Mouse (Mus musculus): ENCODE data around the gene 4933434E20Rik. TPM values are rescaled to one million over a fixed set of nuclear protein-coding genes. Genes with fewer than 3 reads are reported as not detected.

4933434E20Rik gene
- 10 to 100 TPM; 81.3 to 83.7 TPM for total RNA-seq (2021)
- long read RNA-seq, experiment 1, transcript 4933434E20Rik-206 (7 exons, 2,510 nt) = major isoform, 15 of 23 reads
- long read RNA-seq, experiment 1, partial matches to known transcripts = 2 of 23 reads
- long read RNA-seq, experiment 1, other reads (novel, unspliced or antisense) = 4 of 23 reads
- long read RNA-seq, experiment 2, transcript 4933434E20Rik-206 (7 exons, 2,510 nt) = major isoform, 32 of 54 reads
- long read RNA-seq, experiment 2, partial matches to known transcripts = 4 of 54 reads
- long read RNA-seq, experiment 2, other reads (novel, unspliced or antisense) = 12 of 54 reads

DNA sequence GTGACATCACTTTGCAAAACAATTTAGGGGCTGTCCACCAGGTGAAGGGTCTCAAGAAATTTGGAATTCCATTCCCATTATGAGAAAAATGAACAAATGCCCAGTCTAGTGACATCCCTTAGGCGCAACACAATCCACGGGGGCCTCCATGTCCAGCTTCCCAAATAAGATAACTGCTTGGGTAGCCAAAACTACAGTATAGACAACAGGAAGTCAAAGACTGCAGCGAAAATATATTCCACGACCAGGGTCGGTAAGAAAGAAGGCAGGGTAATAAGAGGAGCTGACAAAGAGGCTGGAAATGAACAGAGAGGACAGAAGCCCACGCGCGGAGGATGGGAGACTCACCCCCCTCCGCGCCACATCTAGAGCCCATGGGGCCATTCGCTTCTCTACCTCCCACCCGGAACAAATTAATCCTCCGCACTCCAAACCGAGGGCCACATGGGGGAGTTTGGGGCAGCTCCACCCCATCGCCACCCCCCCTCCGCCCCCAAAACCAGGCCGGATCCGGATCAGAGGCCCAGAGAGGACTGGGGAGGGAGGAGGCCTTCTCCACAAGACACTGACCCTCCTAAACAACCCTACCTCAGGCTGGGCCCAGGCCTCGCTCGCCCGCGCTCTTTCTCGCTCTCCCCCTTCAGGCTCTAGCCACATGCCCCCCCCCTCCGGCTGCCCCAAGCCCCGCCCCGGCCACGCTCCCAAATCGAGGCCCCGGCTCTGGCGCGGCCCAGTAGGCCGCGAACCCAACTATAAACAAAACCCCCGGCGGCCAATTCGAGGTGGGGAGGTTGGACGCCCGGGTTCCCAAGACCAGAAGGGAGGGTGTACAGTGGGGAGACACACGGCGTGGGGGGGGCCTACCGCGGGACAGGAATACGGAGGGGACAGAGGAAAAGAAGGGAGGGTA is at the start of gene 4933434E20Rik:
Gene 4933434E20Rik (plus strand): TSS at position 196 of the 910 bp plus-strand sequence.
- peak; percentile 33 to 47 for DNase-seq (ENCODE audit: low spot score in 2 of 2)

DNA sequence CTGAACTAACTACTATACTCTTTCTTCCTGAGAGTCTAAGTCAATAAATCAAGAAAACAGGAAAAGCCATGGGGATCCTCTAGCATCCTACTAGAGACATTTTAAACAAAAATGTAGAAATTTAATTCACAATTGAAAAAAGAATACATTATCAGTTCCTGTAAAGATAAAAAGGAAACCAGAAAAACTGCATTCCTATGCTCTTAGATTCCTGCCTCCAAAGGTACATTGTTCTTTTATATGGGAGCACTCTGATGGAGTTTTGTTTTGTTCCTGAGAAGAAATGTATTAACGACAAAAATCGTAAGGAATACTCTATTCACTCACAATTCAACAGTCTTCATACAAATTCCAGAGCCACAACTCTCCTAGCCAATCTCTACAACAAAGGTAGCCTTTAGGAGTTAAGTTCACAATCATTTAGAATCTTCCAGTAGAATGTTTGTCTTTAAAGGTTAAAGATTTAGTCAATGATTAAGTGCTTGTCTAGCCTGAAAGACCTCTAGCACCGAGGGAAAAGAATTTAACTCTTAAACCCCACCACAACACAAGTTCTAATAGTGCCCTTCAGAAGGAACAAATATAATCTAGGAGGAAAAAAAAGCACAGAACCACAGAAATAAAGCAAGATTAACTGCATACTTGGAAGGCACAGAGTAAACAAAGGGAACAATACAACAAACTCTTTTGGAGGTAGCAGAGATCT is 47.2 kb upstream of the 4933434E20Rik start:
- DNase-seq (ENCODE audit: low spot score in 2 of 2) = no peak

DNA sequence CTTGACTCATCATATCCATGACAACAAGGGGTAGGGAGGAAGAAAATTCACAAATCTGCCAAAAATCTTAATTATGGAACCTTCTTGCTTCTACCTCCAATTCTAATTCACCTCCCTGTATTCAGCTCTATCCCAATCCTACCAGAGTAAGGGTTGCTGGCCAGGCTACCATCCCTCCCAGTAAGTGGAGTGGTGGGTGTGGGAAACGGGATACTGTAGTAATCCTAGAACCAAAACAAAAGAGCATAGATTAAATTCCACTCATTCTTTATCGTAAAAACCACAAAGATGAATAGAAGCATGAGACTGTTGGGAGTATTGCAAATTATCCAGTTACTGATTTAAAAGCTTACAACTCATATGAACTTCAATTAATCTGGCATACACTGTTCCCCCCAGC is 41.1 kb upstream of the 4933434E20Rik start:
- DNase-seq (ENCODE audit: low spot score in 2 of 2) = no peak

DNA sequence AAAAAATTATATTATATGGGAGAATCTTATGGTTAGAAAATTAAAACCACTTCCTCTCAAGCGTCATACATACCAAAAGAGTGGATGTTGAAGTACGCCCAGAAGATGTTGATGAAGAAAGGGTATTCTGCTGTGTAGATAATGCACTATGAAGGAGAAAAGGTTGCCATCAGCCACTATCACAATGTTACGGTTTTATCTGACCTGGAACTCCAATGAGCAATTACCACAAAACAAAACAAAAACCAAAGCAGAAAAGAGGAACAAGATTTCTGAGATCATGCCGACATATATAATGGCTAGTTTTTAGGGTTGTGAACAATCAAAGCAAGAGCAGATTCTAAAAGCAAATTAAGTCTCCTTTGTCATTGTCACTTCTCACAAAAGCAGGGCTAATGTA is 34.8 kb upstream of the 4933434E20Rik start:
- no peak for DNase-seq (ENCODE audit: low spot score in 2 of 2)

DNA sequence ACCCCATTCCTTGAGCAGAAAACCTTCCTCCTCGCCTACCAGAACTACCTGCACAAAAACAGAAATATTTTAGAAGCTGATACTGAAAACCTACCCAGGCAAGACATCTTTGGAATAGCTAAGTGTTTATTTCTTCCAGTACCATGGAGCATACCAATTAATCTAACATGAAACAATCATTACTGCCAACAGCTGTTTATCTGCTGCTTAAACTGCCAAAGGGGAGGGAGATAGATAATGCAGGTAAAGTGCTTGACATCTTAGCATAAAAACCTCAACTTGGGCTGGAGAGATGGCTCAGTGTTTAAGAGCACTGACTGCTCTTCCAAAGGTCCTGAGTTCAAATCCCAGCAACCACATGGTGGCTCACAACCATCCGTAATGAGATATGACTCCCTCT is 16.8 kb upstream of the 4933434E20Rik start:
- no peak for DNase-seq (ENCODE audit: low spot score in 2 of 2)

DNA sequence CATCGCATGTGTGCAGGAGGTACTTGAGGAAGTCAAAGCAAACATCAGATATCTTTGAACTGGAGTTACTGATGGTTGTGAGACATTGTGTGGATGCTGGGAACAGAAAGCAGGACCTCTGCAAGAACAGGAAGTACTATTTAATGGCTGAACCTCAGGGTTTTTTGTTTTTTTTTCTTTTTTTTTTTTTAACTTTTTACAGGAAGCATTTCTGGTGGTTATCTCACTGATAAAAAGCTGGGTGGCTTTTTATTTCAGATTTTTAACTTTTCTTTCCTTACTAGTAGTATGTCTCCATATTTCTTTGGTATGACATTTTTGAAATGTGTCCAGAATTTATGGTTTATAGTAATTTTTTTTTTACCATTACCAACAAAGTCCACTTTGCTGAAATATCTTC is 15.2 kb upstream of the 4933434E20Rik start:
- no peak for DNase-seq (ENCODE audit: low spot score in 2 of 2)

DNA sequence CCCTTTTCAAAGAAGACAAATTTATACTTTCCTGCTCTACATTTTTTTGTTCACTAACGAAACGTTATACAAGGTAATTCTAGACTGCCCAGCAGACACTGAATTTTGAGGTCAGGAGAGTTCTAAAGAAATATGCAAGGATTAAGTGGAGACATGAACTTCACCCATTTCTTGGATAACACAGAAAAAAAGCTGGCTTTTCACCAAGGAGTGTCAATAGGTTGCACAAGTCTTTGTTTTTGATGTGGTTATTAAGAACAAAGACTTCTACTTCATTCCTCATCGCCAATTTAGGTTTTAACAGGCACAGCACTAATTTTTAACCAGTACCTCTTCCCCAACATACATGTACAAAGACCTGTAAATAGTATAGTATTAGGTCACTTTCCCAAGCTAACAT is 1.7 kb upstream of the 4933434E20Rik start:
- no peak for DNase-seq (ENCODE audit: low spot score in 2 of 2)

DNA sequence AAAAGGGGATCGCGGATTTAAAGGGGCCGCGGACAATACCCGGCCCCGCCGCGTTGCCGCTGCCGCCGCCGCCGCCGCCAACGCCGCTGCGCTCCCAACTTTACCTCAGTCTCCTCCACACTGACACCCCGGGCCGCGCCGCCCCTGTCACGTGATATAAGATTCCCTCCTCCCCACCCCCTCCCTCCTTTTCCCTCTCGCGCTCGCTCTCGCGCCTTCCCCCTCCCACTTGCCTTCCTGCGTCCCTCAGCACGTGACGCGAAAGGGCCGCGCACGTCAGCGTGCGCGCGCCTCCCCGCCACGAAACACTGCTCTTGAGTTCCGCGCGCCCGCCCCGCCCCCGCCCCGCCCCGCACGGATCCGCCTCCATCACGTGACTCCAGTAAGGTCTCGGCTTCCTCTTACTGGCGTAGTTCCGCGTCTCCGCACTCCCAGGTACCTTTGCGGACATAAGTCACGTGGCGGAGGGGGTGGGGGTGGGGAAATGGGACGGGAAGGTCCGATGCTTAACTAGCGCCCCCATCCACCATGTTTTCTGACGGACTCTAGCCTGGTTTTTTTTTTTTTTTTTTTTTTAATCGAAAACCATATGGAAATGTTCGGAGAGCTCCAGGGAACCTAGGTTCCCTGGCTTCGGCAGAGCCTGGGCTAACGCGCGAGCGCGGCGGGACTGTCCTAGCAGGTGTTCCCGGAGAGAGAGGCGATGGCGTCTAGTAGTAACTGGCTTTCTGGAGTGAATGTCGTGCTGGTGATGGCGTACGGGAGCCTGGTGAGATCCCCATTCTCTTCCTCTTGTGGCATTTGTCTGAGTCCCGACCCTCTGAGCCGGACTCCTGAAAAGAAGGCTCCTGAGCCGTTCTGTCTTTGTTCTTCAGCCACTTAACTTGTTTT is 1.2 kb downstream of the 4933434E20Rik start, which contains the start of gene Ubap2l:
Gene Ubap2l (minus strand): TSS at position 278 of the 891 bp plus-strand sequence.
- peak; percentile 82 to 88 for DNase-seq (ENCODE audit: low spot score in 2 of 2)

DNA sequence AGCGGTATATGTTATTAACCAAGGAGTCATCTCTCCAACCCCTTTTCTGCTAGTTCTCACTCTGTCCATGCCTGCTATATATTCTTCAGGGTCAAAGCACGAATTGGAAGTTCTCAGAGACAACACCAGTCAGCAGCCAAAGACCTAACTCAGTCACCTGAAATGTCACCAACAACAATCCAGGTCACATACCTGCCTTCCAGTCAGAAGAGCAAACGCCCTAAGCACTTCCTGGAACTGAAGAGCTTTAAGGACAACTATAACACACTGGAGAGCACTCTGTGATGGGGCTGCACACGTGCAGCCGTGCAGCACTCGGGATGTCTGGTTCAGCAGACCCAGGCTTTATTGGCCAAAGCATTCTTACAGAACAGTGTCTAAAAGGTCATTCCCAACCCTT is 10.1 kb downstream of the 4933434E20Rik start:
- DNase-seq (ENCODE audit: low spot score in 2 of 2) = no peak

DNA sequence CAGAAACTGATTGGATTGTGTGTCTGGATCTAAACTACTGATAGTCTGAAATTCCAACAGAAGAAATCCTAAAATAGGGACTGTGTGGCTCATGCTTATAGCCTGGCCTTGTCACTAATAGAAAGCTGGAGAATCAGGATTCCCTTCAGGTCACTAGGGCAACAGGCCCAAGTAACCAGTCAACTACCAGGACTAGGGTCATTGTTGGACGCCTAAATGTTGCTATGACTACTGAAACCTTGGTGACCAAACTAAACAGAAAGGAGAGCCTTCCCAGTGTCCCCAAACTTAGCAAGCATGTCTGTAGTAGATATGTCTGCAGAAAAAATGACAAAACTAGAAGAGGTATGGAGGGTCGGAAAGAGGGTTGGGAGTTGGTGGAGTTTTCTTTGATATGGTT is 11.1 kb downstream of the 4933434E20Rik start:
- no peak for DNase-seq (ENCODE audit: low spot score in 2 of 2)

DNA sequence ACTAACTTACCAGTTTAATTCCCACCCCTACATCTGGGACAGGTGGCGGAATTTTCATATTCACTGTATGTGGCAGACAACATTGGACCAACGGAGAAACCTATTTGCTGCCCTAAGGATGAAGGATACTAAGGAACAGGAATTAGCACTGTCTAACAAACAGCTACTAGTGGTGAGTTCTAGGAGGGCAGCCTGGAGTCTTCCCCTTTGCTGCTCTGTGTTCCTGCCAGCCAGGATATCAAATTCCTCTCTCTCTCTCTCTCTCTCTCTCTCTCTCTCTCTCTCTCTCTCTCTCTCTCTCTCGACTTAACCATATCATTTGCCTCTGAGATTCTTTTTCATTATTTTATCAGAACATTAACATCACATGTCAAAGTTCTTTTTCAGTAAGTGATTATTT is 12.9 kb downstream of the 4933434E20Rik start:
- DNase-seq (ENCODE audit: low spot score in 2 of 2) = no peak

DNA sequence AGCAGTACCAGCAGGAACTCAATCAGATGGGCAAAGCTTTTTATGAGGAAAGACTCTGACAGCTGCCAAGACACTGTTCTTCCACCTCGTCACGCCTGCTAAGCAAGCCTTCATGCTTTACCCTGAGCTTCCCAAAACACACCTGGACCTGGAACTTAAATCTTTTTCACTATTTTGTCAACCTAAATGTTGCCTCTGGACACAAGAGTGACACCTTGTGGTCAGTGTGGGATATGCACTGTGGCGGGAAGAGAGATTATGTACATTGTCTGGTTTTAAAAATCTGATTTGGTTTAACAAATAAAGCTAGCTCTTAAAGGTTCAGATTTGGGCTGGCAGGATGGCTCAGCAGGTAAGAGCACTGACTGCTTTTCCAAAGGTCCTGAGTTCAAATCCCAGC is 14.1 kb downstream of the 4933434E20Rik start:
- DNase-seq (ENCODE audit: low spot score in 2 of 2) = no peak

DNA sequence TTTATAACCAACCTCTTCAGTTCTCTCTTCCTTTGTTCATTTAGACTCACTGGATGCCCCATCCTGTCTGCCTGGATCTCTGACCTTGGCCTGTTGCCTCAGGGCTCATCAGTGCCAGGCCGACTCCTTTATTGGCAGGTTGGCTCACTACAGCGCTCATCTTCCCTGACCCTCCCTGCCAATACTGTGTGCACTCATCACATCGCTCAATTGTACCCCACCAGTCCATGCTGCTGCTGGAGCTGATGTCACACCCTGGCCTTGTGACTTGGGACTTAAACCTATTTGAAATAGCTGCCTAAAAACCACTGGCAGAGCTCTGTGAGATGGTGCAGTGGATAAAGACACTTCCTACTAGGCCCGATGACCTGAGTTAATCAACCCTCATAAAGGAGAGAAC is 16.4 kb downstream of the 4933434E20Rik start:
- DNase-seq (ENCODE audit: low spot score in 2 of 2) = no peak

DNA sequence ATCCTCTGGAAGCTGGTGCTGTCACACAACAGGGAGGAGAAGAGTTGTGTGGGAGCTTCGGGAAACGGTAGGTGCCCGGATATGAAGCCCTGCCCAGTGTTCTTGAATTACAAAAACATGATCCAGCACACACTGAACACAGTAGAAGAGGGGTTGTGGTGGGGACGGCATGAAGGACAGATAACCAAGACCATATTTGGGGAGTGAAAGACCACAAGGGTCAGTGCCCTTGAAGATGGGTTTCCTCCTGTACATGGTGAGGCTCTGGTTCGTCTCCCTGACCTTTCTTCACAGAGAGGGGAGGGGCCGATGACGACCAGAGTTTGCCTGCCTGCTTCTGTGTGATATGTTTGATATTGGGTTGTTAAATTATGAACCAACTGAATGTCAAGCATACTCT is 18.3 kb downstream of the 4933434E20Rik start:
- no peak for DNase-seq (ENCODE audit: low spot score in 2 of 2)

DNA sequence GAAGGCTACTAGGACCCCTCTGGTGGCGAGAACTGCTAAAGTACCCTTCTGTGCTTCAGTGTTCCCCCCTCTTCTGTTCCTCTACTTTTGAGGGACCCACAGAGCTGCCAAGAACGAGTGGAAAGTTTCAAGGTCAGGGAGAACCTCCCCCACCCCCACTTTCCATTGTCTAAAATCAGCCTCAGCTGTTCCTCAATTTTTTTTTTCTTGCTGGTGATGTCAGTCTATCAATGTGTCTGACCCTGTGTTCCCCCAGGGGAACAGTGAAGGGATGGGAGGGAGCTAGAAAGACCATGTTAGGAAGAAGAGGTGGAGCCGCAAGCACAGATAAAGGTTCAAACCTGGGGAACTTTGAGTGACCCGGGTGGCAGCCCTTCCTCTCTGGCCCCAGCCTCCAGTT is 20.9 kb downstream of the 4933434E20Rik start, which contains the start of gene Tpm3:
Gene Tpm3 (plus strand): TSS at position 356 of the 400 bp plus-strand sequence.
- no peak for DNase-seq (ENCODE audit: low spot score in 2 of 2)

DNA sequence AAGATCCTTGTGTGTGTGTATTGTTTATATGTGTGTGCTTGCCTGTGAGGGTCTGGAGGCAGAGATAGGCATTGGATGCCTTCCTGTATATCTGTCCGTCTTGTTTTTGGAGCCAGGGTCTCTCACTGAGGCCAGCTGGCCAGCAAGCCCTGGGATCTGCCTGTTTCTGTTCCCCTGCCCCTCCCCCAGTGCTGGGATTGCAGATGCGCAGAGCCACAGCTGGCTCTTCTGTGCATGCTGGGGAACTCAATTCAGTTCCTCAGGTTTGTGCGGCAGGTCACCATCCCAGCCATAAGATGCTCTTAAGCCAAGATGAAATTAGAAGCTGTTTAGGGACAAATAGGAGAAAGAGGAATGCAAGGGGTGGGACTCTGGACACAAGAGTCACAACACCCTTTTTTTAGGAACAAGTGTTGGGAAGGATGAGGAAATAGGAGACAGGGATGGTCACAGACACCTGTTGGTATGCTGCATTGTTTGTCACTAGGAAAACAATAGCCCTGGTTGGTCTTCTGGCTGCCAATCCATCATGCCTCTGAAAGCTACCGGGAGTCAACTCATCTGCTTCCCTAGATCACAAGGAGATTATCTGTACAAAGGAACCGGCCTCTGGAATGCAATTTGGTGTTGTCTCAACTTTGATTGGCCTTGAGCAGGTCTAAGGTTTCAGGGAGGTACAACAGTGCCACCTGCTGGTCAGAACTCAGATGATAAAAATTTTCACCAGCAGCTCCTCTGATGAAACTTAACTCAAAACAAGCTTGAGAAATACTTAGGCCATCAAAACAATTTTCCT is 25.7 kb downstream of the 4933434E20Rik start:
- DNase-seq (ENCODE audit: low spot score in 2 of 2) = peak; percentile 60 to 70

DNA sequence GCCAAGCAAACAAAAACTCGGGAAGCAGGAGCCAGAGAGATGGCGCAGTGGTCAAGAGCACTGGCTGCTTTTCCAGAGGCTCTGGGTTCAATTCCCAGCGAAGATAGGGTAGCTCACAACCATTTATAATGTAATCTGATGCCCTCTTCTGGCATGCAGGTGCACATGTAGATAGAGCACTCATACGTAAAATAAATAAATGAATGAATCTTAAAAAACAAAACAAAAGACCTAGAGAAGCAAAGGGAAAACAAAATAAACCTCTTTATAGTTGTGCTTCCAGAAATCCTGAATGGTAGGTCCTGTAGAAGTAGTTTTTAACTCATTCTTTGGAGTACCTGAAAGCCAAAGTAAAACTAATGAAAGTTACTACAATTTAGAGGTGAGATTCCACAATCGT is 26.8 kb downstream of the 4933434E20Rik start:
- no peak for DNase-seq (ENCODE audit: low spot score in 2 of 2)

DNA sequence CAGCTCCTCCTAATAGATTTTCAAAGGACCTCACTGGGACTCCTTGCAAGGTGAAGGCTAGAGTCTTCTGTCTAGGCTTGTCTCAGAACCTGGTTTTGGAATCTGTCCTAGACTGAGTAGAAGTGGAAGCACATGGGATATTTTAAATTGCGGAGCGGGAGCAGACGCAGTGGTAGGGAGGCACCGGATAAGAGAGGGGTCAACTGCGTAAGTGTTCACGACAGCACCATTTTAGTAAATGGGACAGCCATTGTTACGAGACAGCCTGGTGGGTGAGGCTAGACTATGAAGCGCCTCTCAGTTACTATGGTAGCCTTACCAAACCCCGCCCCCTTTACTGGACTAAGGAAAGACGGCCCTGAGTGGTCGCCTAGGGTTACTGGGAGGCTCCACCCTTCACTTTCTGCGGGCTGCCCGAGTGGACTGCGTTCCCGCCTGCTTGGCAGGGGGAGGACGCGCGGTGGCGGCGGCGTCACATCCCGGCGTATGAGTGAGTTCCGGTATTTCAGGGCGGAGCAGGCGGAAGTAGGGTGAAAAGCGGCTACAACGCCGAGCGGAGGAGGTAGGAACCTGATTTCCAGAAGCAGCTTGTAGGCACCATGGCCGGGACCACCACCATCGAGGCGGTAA is 27.8 kb downstream of the 4933434E20Rik start:
- DNase-seq (ENCODE audit: low spot score in 2 of 2) = peak; percentile 72 to 89

All from adrenal gland, postnatal 4 days (tissue).